In the genomic region with DNA sequence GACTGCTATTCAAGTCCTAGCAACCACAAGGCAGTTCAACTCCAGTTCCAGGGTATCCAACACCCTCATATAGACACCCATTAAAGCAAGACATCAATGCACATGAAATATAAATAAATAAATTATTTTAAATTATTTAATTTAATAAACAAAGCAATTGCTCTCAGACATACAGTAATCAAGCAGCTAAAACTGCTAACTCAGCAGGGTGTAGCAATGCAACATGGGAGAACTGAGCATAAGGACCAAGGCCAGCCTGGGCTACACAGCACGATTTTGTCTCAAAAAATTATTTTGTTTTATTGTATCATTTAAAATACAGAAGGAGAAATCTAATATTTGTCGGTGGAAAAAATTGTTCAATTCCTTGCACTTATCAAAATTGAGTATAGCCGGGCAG, we compare ENCODE assay signal across 13 mouse cellular contexts. TPM values are rescaled to one million over a fixed set of nuclear protein-coding genes. Genes with fewer than 3 reads are reported as not detected.
DNase-seq lines count a peak whose midpoint lies in the region; ATAC-seq and TF ChIP-seq lines count a peak whose summit lies in the region.
"Had no signal": no experiment of that assay in that cellular context is flagged by ENCODE, and none has a peak within 500 bp of the region (broad histone marks: within the 10 kb centered on the region; RNA-seq: fewer than 3 reads in every experiment).

No protein-coding gene starts in this region.

- TF ChIP-seq CTCF in lung, postnatal 0 days (IDR thresholded peaks at IDR 0.05) = no peak

- ATAC-seq in lung, embryonic 15.5 days (ENCODE audit: borderline replicate concordance, extremely low read depth, low FRiP score, low TSS enrichment) = no peak
- no peak for ATAC-seq in lung, postnatal 0 days
- ATAC-seq in forebrain, embryonic 14.5 days = no peak

- peaks cover 57% of the 10 kb centered on the region for H3K4me1 ChIP-seq in lung, embryonic 15.5 days
- peaks cover 12% of the 10 kb centered on the region; the same call in 1 of the 2 replicates for H3K4me1 ChIP-seq in lung, postnatal 0 days (ENCODE audit: insufficient read depth, low read depth, low read length)
- peaks cover 38% of the 10 kb centered on the region for H3K4me1 ChIP-seq in forebrain, embryonic 14.5 days (ENCODE audit: control insufficient read depth, insufficient read depth, low read length)
- H3K4me1 ChIP-seq in midbrain, embryonic 10.5 days = peaks cover 80% of the 10 kb centered on the region

- no peak overlapping the region for H3K4me3 ChIP-seq in lung, embryonic 15.5 days
- no peak overlapping the region for H3K4me3 ChIP-seq in lung, postnatal 0 days (ENCODE audit: low read depth, low read length)
- no peak overlapping the region for H3K4me3 ChIP-seq in forebrain, embryonic 14.5 days (ENCODE audit: low read depth, low read length)
- H3K4me3 ChIP-seq in midbrain, embryonic 10.5 days = no peak overlapping the region

- DNase-seq in lung, postnatal 0 days (ENCODE audit: low spot score) = no peak
- DNase-seq in forebrain, embryonic 14.5 days (ENCODE audit: low spot score) = no peak
- no peak for DNase-seq in midbrain, embryonic 10.5 days (ENCODE audit: low spot score)
- no peak for DNase-seq in testis, postnatal 10 days (ENCODE audit: low spot score)
- no peak for DNase-seq in thymus, postnatal 10 days (ENCODE audit: low spot score in 2 of 2)
- DNase-seq in frontal cortex, postnatal 25 days (ENCODE audit: low spot score in 2 of 2) = no peak
- DNase-seq: adrenal gland, adult 8-10 months; cerebellum, adult 9-11 months; heart, adult 11 months; lung, postnatal 10 days; right cerebral cortex, postnatal 4 days; thymus, postnatal 25 days had no signal

- H3K36me3 ChIP-seq in lung, embryonic 15.5 days = peaks cover 10% of the 10 kb centered on the region; the same call in 1 of the 2 replicates
- H3K36me3 ChIP-seq in lung, postnatal 0 days (ENCODE audit: insufficient read depth, low read length) = no peaks in the 10 kb centered on the region
- H3K36me3 ChIP-seq in forebrain, embryonic 14.5 days (ENCODE audit: control insufficient read depth, insufficient read depth, low read length) = peaks cover 13% of the 10 kb centered on the region
- peaks cover 35% of the 10 kb centered on the region for H3K36me3 ChIP-seq in midbrain, embryonic 10.5 days

- 93% methylated on average over 3 of the region's 3 CpGs for WGBS in lung, embryonic 15.5 days
- WGBS in lung, postnatal 0 days = 83% methylated on average over 3 of the region's 3 CpGs
- 92% methylated on average over 3 of the region's 3 CpGs for WGBS in forebrain, embryonic 14.5 days
- 88% methylated on average over 3 of the region's 3 CpGs for WGBS in midbrain, embryonic 10.5 days

- H3K27me3 ChIP-seq in lung, embryonic 15.5 days = no peaks in the 10 kb centered on the region
- H3K27me3 ChIP-seq in lung, postnatal 0 days (replicated peaks; ENCODE audit: insufficient read depth, low read length) = no peaks in the 10 kb centered on the region
- H3K27me3 ChIP-seq in forebrain, embryonic 14.5 days (replicated peaks; ENCODE audit: control insufficient read depth, insufficient read depth, low read length) = no peaks in the 10 kb centered on the region
- H3K27me3 ChIP-seq in midbrain, embryonic 10.5 days (ENCODE audit: low read depth, poor library complexity, severe bottlenecking) = no peaks in the 10 kb centered on the region

- H3K9ac ChIP-seq in lung, embryonic 15.5 days = no peak overlapping the region
- no peak overlapping the region for H3K9ac ChIP-seq in lung, postnatal 0 days (replicated peaks; ENCODE audit: low read depth)
- H3K9ac ChIP-seq in forebrain, embryonic 14.5 days (ENCODE audit: low read length) = no peak overlapping the region

- TF ChIP-seq EP300 in lung, postnatal 0 days (IDR thresholded peaks at IDR 0.05) = no peak

- H3K9me3 ChIP-seq in lung, embryonic 15.5 days = no peaks in the 10 kb centered on the region
- no peaks in the 10 kb centered on the region for H3K9me3 ChIP-seq in lung, postnatal 0 days (ENCODE audit: low read length)
- no peaks in the 10 kb centered on the region for H3K9me3 ChIP-seq in forebrain, embryonic 14.5 days (replicated peaks; ENCODE audit: control insufficient read depth, low read length)
- H3K9me3 ChIP-seq in midbrain, embryonic 10.5 days (replicated peaks) = no peaks in the 10 kb centered on the region

- peak overlapping the region; percentile 94; the same call in 1 of the 2 replicates for H3K27ac ChIP-seq in lung, embryonic 15.5 days
- H3K27ac ChIP-seq in lung, postnatal 0 days (ENCODE audit: low read length) = no peak overlapping the region
- peak overlapping the region; percentile 90; the same call in 1 of the 2 replicates for H3K27ac ChIP-seq in forebrain, embryonic 14.5 days (ENCODE audit: low read depth, low read length)
- H3K27ac ChIP-seq in midbrain, embryonic 10.5 days (replicated peaks) = peak overlapping the region; percentile 95

- no peak overlapping the region for H3K4me2 ChIP-seq in lung, embryonic 15.5 days
- H3K4me2 ChIP-seq in lung, postnatal 0 days (replicated peaks; ENCODE audit: low read depth, low read length) = no peak overlapping the region
- H3K4me2 ChIP-seq in forebrain, embryonic 14.5 days (ENCODE audit: low read length) = peak overlapping the region; percentile 94; the same call in 1 of the 2 replicates

RNA-seq across cellular contexts. Expression of gene Med25, which starts 1.7 kb away (rescaled TPM):
- 93.5 and 97.7 TPM in 2 replicates for polyA plus RNA-seq in lung, embryonic 15.5 days (2015; fragmentation: Nextera tagmentation; extraction: Ambion mirVana)
- 54.2 and 62.5 TPM in 2 replicates for polyA plus RNA-seq in lung, postnatal 0 days (2015; fragmentation: Nextera tagmentation; extraction: Ambion mirVana)
- 75.4 and 94.0 TPM in 2 replicates for polyA plus RNA-seq in forebrain, embryonic 14.5 days (2014; fragmentation: Nextera tagmentation; extraction: Ambion mirVana)
- polyA plus RNA-seq in midbrain, embryonic 10.5 days (2016; fragmentation: Nextera tagmentation; extraction: Ambion mirVana) = 213 and 220 TPM in 2 replicates

RNA-seq across cellular contexts. Expression of gene Fuz, which starts 1.7 kb away (rescaled TPM):
- 21.0 and 24.0 TPM in 2 replicates for polyA plus RNA-seq in lung, embryonic 15.5 days (2015; fragmentation: Nextera tagmentation; extraction: Ambion mirVana)
- polyA plus RNA-seq in lung, postnatal 0 days (2015; fragmentation: Nextera tagmentation; extraction: Ambion mirVana) = 15.1 and 18.3 TPM in 2 replicates
- polyA plus RNA-seq in forebrain, embryonic 14.5 days (2014; fragmentation: Nextera tagmentation; extraction: Ambion mirVana) = 18.2 and 18.3 TPM in 2 replicates
- polyA plus RNA-seq in midbrain, embryonic 10.5 days (2016; fragmentation: Nextera tagmentation; extraction: Ambion mirVana) = 26.9 and 30.6 TPM in 2 replicates

RNA-seq across cellular contexts. Expression of gene Ptov1, which starts 24.6 kb away (rescaled TPM):
- polyA plus RNA-seq in lung, embryonic 15.5 days (2015; fragmentation: Nextera tagmentation; extraction: Ambion mirVana) = 371 and 398 TPM in 2 replicates
- 276 and 288 TPM in 2 replicates for polyA plus RNA-seq in lung, postnatal 0 days (2015; fragmentation: Nextera tagmentation; extraction: Ambion mirVana)
- polyA plus RNA-seq in forebrain, embryonic 14.5 days (2014; fragmentation: Nextera tagmentation; extraction: Ambion mirVana) = 447 and 458 TPM in 2 replicates
- 478 and 516 TPM in 2 replicates for polyA plus RNA-seq in midbrain, embryonic 10.5 days (2016; fragmentation: Nextera tagmentation; extraction: Ambion mirVana)

RNA-seq across cellular contexts. Expression of gene Ap2a1, which starts 35.1 kb away (rescaled TPM):
- polyA plus RNA-seq in lung, embryonic 15.5 days (2015; fragmentation: Nextera tagmentation; extraction: Ambion mirVana) = 63.1 and 64.8 TPM in 2 replicates
- polyA plus RNA-seq in lung, postnatal 0 days (2015; fragmentation: Nextera tagmentation; extraction: Ambion mirVana) = 36.1 and 39.4 TPM in 2 replicates
- polyA plus RNA-seq in forebrain, embryonic 14.5 days (2014; fragmentation: Nextera tagmentation; extraction: Ambion mirVana) = 85.6 and 99.3 TPM in 2 replicates
- polyA plus RNA-seq in midbrain, embryonic 10.5 days (2016; fragmentation: Nextera tagmentation; extraction: Ambion mirVana) = 74.2 and 77.0 TPM in 2 replicates

RNA-seq across cellular contexts. Expression of gene Pnkp, which starts 37.2 kb away (rescaled TPM):
- 37.6 and 37.9 TPM in 2 replicates for polyA plus RNA-seq in lung, embryonic 15.5 days (2015; fragmentation: Nextera tagmentation; extraction: Ambion mirVana)
- polyA plus RNA-seq in lung, postnatal 0 days (2015; fragmentation: Nextera tagmentation; extraction: Ambion mirVana) = 39.7 and 41.3 TPM in 2 replicates
- polyA plus RNA-seq in forebrain, embryonic 14.5 days (2014; fragmentation: Nextera tagmentation; extraction: Ambion mirVana) = 30.0 and 31.7 TPM in 2 replicates
- polyA plus RNA-seq in midbrain, embryonic 10.5 days (2016; fragmentation: Nextera tagmentation; extraction: Ambion mirVana) = 38.1 and 38.4 TPM in 2 replicates
